Mouse (Mus musculus): Measurements from ENCODE around the gene Fosb. TPM values are rescaled to one million over a fixed set of nuclear protein-coding genes. Genes with fewer than 3 reads are reported as not detected.

Gene Fosb
- polyA plus RNA-seq, 1 experiment from 2014 or later = 0.07 TPM

DNA sequence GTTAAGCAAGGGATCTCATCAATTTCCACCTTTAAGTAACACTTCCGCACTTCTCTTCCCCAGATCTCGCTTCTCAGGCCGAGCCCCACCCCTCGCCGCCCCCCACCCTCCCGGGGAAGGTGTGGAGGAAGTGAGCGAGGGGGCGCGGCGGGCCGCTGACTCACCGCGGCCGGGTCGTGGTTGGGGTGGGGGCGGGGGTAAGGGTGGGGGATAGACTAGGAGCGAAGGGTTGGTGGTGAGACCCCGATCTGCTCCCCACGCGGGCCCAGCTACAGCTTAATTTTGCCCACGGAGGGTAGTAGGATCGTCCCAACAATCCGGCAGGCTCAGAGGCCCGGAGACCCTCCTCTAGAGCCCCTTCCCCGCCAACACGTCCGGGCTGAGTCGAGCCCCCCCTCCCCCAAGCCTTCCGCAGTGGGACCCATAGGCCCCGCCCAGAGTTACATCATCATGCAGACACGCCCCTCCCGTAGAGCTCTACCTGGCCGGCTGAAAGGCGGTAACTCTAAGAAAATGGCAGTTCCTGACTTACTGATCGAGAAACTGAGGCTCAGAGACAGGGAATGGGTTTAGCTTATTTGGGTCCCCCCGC, 37.6 kb downstream of the Fosb start:
- Histone ChIP-seq H3K4me3 (ENCODE audit: low read depth, low read length) (peak overlapping the region; percentile 92), H3K27me3 (ENCODE audit: control insufficient read depth, insufficient read depth, low read length) (no peaks in the 10 kb centered on the region), H3K36me3 (ENCODE audit: control insufficient read depth, insufficient read depth, low read length) (peaks cover 8% of the 10 kb centered on the region; the same call in 1 of the 2 replicates), H3K4me1 (ENCODE audit: control insufficient read depth, insufficient read depth, low read length) (peaks cover 11% of the 10 kb centered on the region; the same call in 1 of the 2 replicates), H3K27ac (ENCODE audit: low read length) (peak overlapping the region; percentile 98), H3K9ac (replicated peaks; ENCODE audit: low read depth, low read length) (peak overlapping the region; percentile 91), H3K9me3 (ENCODE audit: control insufficient read depth, low read depth, low read length) (no peaks in the 10 kb centered on the region), H3K4me2 (replicated peaks; ENCODE audit: low read depth, low read length) (peak overlapping the region; percentile 98)
- WGBS = 1% methylated on average over 36 of the region's 36 CpGs
- ATAC-seq (ENCODE audit: insufficient number of reproducible peaks, insufficient read depth, low FRiP score, low read depth) = peak; percentile 73

DNA sequence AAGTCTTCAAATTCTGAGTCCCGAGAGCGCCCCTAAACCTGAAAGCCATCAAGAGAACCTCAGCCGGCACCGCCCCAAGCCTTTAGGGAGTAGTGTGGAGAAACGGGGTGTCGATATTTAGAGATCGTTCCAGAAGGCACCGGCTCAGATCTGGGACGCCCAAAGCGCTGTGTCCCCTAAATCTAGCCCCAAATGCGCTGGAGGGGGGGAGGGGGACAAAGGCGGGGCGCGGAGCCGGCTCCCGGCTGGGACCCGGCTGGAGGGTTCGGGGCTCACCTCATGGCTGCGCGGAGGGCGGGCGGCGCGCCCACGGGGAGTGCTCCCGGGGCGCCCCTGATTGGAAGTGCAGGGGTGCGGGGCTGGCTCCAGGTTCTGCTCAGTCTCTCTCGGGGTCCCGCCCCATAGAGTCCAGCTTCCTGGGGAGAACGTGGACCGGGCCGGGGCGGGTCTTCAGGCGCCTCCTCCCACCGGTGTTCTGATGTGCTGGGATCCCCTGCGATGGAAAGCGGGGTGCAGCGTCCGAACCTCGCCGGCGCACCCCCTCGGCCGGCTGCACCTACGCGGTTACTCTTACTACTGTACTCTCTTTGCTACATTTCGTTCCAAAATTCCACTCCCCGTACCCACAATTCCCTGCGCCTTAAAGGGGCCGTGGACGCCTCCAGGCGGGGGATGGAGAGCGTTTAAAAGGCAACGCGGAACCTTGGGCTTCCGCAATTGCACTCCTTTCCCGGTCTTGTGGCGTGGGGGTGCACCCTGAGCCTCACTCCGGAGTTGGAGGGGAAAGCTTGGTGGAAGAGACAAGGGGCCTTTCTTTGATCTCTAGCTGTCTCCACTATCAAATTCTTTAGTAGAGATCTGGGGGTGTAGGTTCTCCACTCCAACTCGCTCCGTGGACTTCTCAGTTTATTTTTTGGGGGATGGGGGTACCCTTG, 38.3 kb downstream of the Fosb start, which contains the start of gene Vasp:
Gene Vasp (minus strand): TSS at position 580 of the 935 bp plus-strand sequence.
- Histone ChIP-seq H3K9me3 (ENCODE audit: control insufficient read depth, low read depth, low read length) (no peaks in the 10 kb centered on the region), H3K36me3 (ENCODE audit: control insufficient read depth, insufficient read depth, low read length) (peaks cover 8% of the 10 kb centered on the region; the same call in 1 of the 2 replicates), H3K4me3 (ENCODE audit: low read depth, low read length) (peak within 1 kb of the TSS; percentile 92), H3K9ac (replicated peaks; ENCODE audit: low read depth, low read length) (peak within 1 kb of the TSS; percentile 91), H3K27me3 (ENCODE audit: control insufficient read depth, insufficient read depth, low read length) (no peaks in the 10 kb centered on the region), H3K27ac (ENCODE audit: low read length) (peak within 1 kb of the TSS; percentile 98), H3K4me1 (ENCODE audit: control insufficient read depth, insufficient read depth, low read length) (peaks cover 11% of the 10 kb centered on the region; the same call in 1 of the 2 replicates), H3K4me2 (replicated peaks; ENCODE audit: low read depth, low read length) (peak within 1 kb of the TSS; percentile 98)
- under 1% methylated on average over 62 of the region's 62 CpGs for WGBS
- ATAC-seq (ENCODE audit: insufficient number of reproducible peaks, insufficient read depth, low FRiP score, low read depth) = peak; percentile 73

DNA sequence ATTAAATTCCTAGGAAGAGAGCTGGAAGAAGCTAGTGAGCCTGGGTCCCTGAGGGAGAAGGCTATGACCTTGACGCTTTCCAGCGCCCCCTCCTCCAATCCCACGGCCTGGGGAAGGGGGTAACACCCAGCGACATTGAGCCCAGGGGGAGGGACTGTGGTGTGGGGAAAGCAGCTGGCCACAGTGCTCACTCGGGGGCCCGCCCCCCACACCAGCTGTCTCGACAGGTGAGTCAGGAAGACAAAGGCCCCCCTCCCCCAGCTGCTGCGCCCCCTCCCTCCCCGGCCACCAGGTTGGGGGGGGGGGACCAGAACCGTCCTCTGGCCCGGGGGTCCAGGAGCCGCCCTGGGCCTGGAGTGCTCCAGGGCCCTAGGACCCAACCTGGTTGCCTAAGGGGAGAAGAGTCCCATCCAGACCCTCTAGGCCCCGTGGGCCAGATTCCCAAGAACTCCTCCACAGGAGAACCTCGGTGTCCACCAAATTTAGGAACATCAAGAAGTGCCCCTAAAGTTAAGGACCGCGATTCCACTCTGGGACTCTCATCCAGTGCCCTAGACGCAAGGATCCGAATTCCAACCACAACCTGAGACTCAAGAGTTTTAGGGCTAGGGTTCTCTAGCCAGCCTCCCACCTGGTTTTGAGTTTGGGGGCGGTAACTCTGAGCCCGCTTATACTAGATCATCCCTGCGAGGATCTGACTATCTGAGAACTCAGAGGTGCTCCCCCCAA, 39.2 kb downstream of the Fosb start:
- peaks cover 13% of the 10 kb centered on the region for H3K36me3 ChIP-seq (ENCODE audit: control insufficient read depth, insufficient read depth, low read length)
- H3K27ac ChIP-seq (ENCODE audit: low read length) = peak overlapping the region; percentile 98
- peak overlapping the region; percentile 98 for H3K4me2 ChIP-seq (replicated peaks; ENCODE audit: low read depth, low read length)
- peak overlapping the region; percentile 91 for H3K9ac ChIP-seq (replicated peaks; ENCODE audit: low read depth, low read length)
- peak overlapping the region; percentile 92 for H3K4me3 ChIP-seq (ENCODE audit: low read depth, low read length)
- ATAC-seq (ENCODE audit: insufficient number of reproducible peaks, insufficient read depth, low FRiP score, low read depth) = no peak
- WGBS = under 1% methylated on average over 17 of the region's 21 CpGs
- no peaks in the 10 kb centered on the region for H3K27me3 ChIP-seq (ENCODE audit: control insufficient read depth, insufficient read depth, low read length)
- H3K4me1 ChIP-seq (ENCODE audit: control insufficient read depth, insufficient read depth, low read length) = peaks cover 19% of the 10 kb centered on the region; the same call in 1 of the 2 replicates
- H3K9me3 ChIP-seq (ENCODE audit: control insufficient read depth, low read depth, low read length) = no peaks in the 10 kb centered on the region

DNA sequence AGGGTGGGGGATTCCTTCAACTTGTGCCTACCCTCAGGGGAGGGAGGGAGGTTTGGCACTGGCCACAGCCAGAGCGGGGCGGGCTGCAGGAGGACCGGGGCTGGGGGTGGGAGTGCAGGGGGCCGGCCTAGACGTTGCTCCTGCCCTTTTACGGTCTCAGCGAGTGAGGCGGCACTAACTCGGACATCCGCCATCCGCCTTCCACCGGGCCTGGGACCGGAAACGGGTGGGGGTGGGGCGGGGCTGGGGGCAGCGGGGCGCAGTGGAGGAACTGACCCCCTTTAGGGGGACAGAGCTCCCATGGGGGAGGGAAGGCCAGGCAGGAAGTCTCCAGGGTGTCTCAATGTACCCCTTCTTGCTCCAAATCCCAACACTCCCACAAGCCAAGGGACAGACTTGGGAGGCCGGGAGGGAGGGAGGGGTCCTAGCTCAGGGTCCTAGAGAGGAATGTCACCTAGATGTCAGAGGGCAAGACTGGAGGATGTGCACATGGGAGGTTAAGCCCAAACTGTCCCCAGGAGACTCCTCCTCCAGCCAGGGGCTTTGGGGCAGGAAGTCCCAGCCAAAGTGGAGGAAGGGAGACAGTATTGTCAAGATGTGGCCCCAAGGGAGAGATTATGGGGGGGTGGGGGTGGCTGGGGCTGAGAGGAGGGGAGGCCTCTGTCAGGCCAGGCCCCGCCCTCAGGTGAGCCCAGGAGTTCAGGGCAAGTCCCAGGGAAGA, 40.0 kb downstream of the Fosb start:
- peak overlapping the region; percentile 98 for H3K27ac ChIP-seq (ENCODE audit: low read length)
- under 1% methylated on average over 18 of the region's 19 CpGs for WGBS
- peak overlapping the region; percentile 91 for H3K9ac ChIP-seq (replicated peaks; ENCODE audit: low read depth, low read length)
- H3K4me1 ChIP-seq (ENCODE audit: control insufficient read depth, insufficient read depth, low read length) = peaks cover 24% of the 10 kb centered on the region; the same call in 1 of the 2 replicates
- peak overlapping the region; percentile 98 for H3K4me2 ChIP-seq (replicated peaks; ENCODE audit: low read depth, low read length)
- peak; percentile 47; the same call in 1 of the 2 replicates for ATAC-seq (ENCODE audit: insufficient number of reproducible peaks, insufficient read depth, low FRiP score, low read depth)
- H3K4me3 ChIP-seq (ENCODE audit: low read depth, low read length) = peak overlapping the region; percentile 92
- H3K9me3 ChIP-seq (ENCODE audit: control insufficient read depth, low read depth, low read length) = no peaks in the 10 kb centered on the region
- no peaks in the 10 kb centered on the region for H3K27me3 ChIP-seq (ENCODE audit: control insufficient read depth, insufficient read depth, low read length)
- H3K36me3 ChIP-seq (ENCODE audit: control insufficient read depth, insufficient read depth, low read length) = peaks cover 14% of the 10 kb centered on the region

DNA sequence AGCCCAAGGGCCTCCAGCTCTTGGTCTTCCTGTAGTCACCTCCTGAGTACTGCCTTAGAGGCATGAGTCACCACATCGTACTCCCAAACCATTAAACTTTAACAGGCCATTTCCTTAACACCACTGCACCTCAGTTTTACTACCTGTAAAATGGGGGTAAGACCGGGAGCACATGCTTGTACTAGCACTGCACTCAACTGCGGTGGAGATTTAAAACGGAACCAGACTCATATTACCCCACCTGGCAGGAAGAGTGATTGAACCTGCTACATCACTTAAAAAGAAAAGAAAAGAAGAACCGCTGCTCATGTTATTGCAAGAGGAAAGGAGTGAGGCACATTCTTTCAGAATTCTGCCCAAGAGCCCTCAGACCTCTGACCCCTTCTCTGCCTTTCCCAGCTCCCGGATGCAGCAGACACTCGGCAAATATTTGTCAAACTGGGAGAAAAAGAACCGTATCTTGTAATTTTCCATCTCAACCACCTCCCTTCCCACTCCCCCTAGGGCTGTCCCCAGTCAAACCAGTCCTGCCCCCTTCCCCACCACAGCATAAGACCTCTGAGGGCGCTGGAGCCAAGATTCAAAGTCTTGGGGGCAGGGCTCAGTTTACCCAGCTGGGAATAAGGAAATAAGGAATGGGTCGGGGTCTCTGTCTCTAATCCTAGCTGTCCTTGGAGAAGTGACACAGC, 40.7 kb downstream of the Fosb start:
- ATAC-seq (ENCODE audit: insufficient number of reproducible peaks, insufficient read depth, low FRiP score, low read depth) = peak; percentile 14; the same call in 1 of the 2 replicates
- peaks cover 22% of the 10 kb centered on the region for H3K36me3 ChIP-seq (ENCODE audit: control insufficient read depth, insufficient read depth, low read length)
- H3K4me3 ChIP-seq (ENCODE audit: low read depth, low read length) = peak overlapping the region; percentile 92
- H3K4me2 ChIP-seq (replicated peaks; ENCODE audit: low read depth, low read length) = peak overlapping the region; percentile 98
- peak overlapping the region; percentile 91 for H3K9ac ChIP-seq (replicated peaks; ENCODE audit: low read depth, low read length)
- H3K9me3 ChIP-seq (ENCODE audit: control insufficient read depth, low read depth, low read length) = no peaks in the 10 kb centered on the region
- WGBS = 21% methylated on average over 10 of the region's 10 CpGs
- H3K27ac ChIP-seq (ENCODE audit: low read length) = peak overlapping the region; percentile 98
- H3K4me1 ChIP-seq (ENCODE audit: control insufficient read depth, insufficient read depth, low read length) = peaks cover 24% of the 10 kb centered on the region; the same call in 1 of the 2 replicates
- H3K27me3 ChIP-seq (ENCODE audit: control insufficient read depth, insufficient read depth, low read length) = no peaks in the 10 kb centered on the region

DNA sequence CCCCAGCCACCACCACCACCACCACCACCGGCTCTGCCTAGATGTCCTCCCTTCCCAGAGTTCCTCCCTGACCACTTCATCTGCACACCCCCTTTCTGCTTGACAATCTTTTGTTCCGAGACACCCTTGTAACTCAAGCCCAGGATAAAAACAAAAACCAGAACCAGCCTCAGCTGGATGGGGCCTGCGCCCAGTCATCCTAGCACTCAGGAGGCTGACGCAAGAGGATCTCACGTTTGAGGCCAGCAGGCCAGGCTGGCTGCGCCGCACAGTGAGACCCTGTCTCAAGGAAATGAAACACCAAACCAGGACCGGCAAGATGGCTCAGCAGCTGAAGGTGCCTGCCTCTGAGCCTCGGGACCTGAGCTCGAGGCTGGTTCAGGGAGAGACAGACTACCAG, 42.8 kb downstream of the Fosb start:
- peaks cover 24% of the 10 kb centered on the region; the same call in 1 of the 2 replicates for H3K4me1 ChIP-seq (ENCODE audit: control insufficient read depth, insufficient read depth, low read length)
- H3K4me3 ChIP-seq (ENCODE audit: low read depth, low read length) = no peak overlapping the region
- no peaks in the 10 kb centered on the region for H3K9me3 ChIP-seq (ENCODE audit: control insufficient read depth, low read depth, low read length)
- peaks cover 40% of the 10 kb centered on the region for H3K36me3 ChIP-seq (ENCODE audit: control insufficient read depth, insufficient read depth, low read length)
- ATAC-seq (ENCODE audit: insufficient number of reproducible peaks, insufficient read depth, low FRiP score, low read depth) = no peak
- 62% methylated on average over 10 of the region's 10 CpGs for WGBS
- no peak overlapping the region for H3K27ac ChIP-seq (ENCODE audit: low read length)
- H3K4me2 ChIP-seq (replicated peaks; ENCODE audit: low read depth, low read length) = no peak overlapping the region
- H3K27me3 ChIP-seq (ENCODE audit: control insufficient read depth, insufficient read depth, low read length) = no peaks in the 10 kb centered on the region
- H3K9ac ChIP-seq (replicated peaks; ENCODE audit: low read depth, low read length) = no peak overlapping the region

DNA sequence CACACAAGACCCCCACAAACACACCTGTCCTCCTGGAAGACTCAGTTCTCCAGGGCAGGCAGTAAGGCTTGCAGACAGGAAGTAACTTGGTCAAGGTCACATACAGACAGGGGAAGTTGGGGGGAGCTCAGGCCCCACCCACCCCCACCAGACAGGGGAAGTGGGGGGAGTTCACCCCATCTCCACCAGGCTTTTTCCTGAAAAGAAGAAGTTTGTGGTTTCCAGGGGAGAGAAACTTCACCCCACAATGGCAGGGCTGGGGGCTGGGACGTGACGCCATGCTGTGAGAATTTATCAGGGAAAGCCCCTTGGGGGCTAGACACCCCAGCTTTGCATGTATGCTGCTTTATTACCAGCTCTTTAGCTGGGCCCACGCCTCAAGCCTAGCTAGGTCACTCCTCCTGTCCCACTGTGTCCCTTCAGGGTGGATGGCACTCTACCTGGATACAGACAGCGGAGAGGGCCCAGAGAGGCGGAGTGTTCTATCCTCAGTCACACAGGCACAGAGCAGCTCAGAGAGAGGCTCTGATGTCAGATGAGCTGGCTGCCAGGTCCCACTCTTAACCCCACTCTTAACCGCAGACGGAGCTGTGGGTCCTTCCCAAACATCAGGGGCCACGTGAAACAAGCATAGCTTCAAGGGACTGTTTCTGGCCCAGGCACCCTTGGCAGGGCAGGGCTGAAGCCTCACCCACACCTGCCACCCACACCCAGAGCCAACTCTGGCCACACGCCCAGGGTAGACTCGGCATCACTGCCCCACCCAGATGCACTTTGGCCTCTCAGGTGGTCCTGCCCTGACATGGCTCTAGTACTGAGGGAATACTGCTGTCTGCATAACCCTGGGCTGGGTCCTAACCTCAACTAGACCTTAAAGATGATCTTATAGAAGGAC, 43.7 kb downstream of the Fosb start:
- Histone ChIP-seq H3K36me3 (ENCODE audit: control insufficient read depth, insufficient read depth, low read length) (peaks cover 48% of the 10 kb centered on the region), H3K27me3 (ENCODE audit: control insufficient read depth, insufficient read depth, low read length) (no peaks in the 10 kb centered on the region), H3K4me2 (replicated peaks; ENCODE audit: low read depth, low read length) (no peak overlapping the region), H3K9ac (replicated peaks; ENCODE audit: low read depth, low read length) (no peak overlapping the region), H3K27ac (ENCODE audit: low read length) (no peak overlapping the region), H3K9me3 (ENCODE audit: control insufficient read depth, low read depth, low read length) (no peaks in the 10 kb centered on the region), H3K4me3 (ENCODE audit: low read depth, low read length) (no peak overlapping the region), H3K4me1 (ENCODE audit: control insufficient read depth, insufficient read depth, low read length) (peaks cover 24% of the 10 kb centered on the region; the same call in 1 of the 2 replicates)
- ATAC-seq (ENCODE audit: insufficient number of reproducible peaks, insufficient read depth, low FRiP score, low read depth) = no peak
- 76% methylated on average over 10 of the region's 10 CpGs for WGBS

Measured in stomach, embryonic 14.5 days (tissue).